Mouse (Mus musculus) G1E (cell line): ENCODE measurements around the gene Tfeb.

Source experiments
- CTCF ChIP-seq: IDR thresholded peaks from 2 replicates; pipeline ENCODE4 v1.5.1; 2012; ENCODE audit warnings: low read depth, low read length, inconsistent platforms, mixed read lengths
- GATA1 ChIP-seq: IDR thresholded peaks from 2 replicates; pipeline ENCODE4 v1.6.1; 2012; ENCODE audit warnings: borderline replicate concordance, low read length, inconsistent platforms, mixed read lengths
- GATA2 ChIP-seq: IDR thresholded peaks from 2 replicates; pipeline ENCODE4 v1.6.1; 2012; ENCODE audit warnings: low read depth, low read length, inconsistent platforms, borderline replicate concordance
- POLR2AphosphoS5 ChIP-seq: IDR thresholded peaks from 2 replicates; pipeline ENCODE4 v1.6.1; 2012; ENCODE audit warnings: low read depth, low read length, inconsistent platforms; ENCODE audit not compliant: insufficient replicate concordance
- TAL1 ChIP-seq: conservative IDR thresholded peaks from 2 replicates; pipeline ENCODE4 v1.6.1; 2012; ENCODE audit warnings: low read depth, low read length, inconsistent platforms, mixed read lengths

DNA sequence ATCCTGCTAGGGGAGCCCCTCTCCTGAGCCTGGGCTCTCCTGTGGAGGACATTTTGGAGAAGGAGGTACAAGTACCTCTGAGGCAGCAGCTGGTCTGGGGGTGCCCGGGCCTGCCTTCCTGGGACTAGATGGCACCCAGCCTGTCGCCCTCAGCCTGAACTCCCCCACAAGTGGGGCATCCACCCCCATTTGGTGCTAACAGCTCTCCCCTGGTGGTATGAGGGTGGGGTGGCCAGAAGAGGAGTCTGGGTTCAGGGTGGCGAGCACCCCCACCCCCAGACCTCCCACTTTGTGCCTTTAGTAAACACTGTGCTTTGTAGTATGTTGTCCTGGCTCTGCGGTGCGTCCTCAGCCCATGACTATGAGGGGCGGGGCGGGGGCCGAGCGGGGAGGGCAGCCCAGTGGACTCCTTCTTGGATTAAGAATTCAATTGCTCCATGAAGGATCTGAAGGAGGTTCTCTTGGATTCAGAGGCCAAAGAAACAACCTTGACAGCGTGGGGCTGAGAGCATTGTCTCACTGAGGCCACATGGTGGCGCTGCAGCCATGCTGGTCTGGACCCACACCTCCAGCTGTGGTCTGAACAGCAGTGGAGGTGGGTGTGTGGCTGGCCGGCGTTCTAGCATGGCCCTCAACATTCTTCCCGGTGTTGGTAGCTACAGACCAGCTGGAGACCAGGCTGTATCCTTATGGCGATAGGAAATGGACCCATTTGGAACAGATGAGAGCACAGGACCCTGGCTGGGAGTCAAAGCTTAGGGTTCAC lies 55.5 kb downstream of the Tfeb start:
- TF ChIP-seq CTCF (peak; percentile 77), POLR2AphosphoS5 (no peak), TAL1 (no peak), GATA1 (no peak), GATA2 (no peak)
